ENCODE assay signal across 9 mouse cellular contexts in the genomic region with DNA sequence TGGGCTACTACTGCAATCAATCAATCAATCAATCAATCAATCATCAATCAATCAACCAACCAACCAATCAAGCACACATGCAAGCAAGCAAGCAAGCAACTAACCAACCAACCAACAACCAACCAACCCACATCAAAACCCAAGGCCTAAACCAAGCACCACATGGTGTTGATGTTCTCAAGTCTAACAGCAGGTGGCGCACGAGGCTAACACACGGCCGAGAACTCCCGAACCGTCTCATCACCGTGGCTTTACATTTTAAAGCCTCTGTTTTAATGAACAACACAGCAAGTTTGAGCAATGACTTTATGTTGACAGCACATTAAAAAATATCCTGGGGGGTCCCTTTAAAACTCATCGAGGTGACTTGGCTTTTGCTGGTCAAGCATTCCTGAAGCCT.
DNase-seq lines count a peak whose midpoint lies in the region; ATAC-seq lines count a peak whose summit lies in the region.
"Had no signal": no experiment of that assay in that cellular context is flagged by ENCODE, and none has a peak within 500 bp of the region (broad histone marks: within the 10 kb centered on the region; RNA-seq: fewer than 3 reads in every experiment).

No protein-coding gene starts in this region.

- WGBS in hindbrain, embryonic 14.5 days, result under 1% methylated on average over 8 of the region's 8 CpGs

- no peak overlapping the region for H3K4me3 ChIP-seq in hindbrain, embryonic 14.5 days (replicated peaks; ENCODE audit: low read length)
- peak overlapping the region; percentile 20 for H3K4me3 ChIP-seq in megakaryocyte, embryonic 14.5 days (replicated peaks)

- DNase-seq in NIH3T3 (ENCODE audit: low read depth), result peak; percentile 92
- peak; percentile 79 to 86 for DNase-seq in cerebellum, adult 18-20 months
- DNase-seq in forelimb bud, embryonic 11.5 days (ENCODE audit: low read depth, low spot score), result peak; percentile 85
- DNase-seq in hindbrain, embryonic 14.5 days (ENCODE audit: low spot score), result peak; percentile 93
- peak; percentile 76 to 85 for DNase-seq in layer of hippocampus, postnatal 14 days (ENCODE audit: low spot score in 2 of 2)
- peak; percentile 74 to 88 for DNase-seq in right cerebral cortex, postnatal 10 days (ENCODE audit: low spot score in 2 of 2)
- DNase-seq in urinary bladder, postnatal 10 days (ENCODE audit: low spot score), result peak; percentile 41

- no peak overlapping the region for H3K9ac ChIP-seq in hindbrain, embryonic 14.5 days

- H3K27me3 ChIP-seq in hindbrain, embryonic 14.5 days (ENCODE audit: control insufficient read depth, insufficient read depth, low read length), result no peaks in the 10 kb centered on the region
- peaks cover 7% of the 10 kb centered on the region for H3K27me3 ChIP-seq in megakaryocyte, embryonic 14.5 days (replicated peaks)

- H3K9me3 ChIP-seq in hindbrain, embryonic 14.5 days (ENCODE audit: control insufficient read depth, low read length), result no peaks in the 10 kb centered on the region
- H3K9me3 ChIP-seq in megakaryocyte, embryonic 14.5 days, result no peaks in the 10 kb centered on the region

- ATAC-seq in hindbrain, embryonic 14.5 days (ENCODE audit: low FRiP score), result peak; percentile 73; the same call in 1 of the 2 replicates

- H3K4me1 ChIP-seq in hindbrain, embryonic 14.5 days (replicated peaks; ENCODE audit: control insufficient read depth, insufficient read depth, low read length), result no peaks in the 10 kb centered on the region
- peaks cover 12% of the 10 kb centered on the region for H3K4me1 ChIP-seq in megakaryocyte, embryonic 14.5 days

- no peak overlapping the region for H3K27ac ChIP-seq in hindbrain, embryonic 14.5 days
- H3K27ac ChIP-seq: macrophage had no signal

- H3K4me2 ChIP-seq in hindbrain, embryonic 14.5 days (replicated peaks), result no peak overlapping the region

- H3K36me3 ChIP-seq in hindbrain, embryonic 14.5 days (replicated peaks; ENCODE audit: control insufficient read depth, insufficient read depth), result no peaks in the 10 kb centered on the region
- no peaks in the 10 kb centered on the region for H3K36me3 ChIP-seq in megakaryocyte, embryonic 14.5 days (replicated peaks; ENCODE audit: low read length)

Comparison
In these comparisons a context has a peak if more than half of its experiments do, and no peak if none do; other contexts are left out.
1. DNase-seq: peak in every context shown above with its lines; median percentile 93 in hindbrain, embryonic 14.5 days; 92 in NIH3T3; 85 in forelimb bud, embryonic 11.5 days; 82 in cerebellum, adult 18-20 months; 81 in right cerebral cortex, postnatal 10 days; 80 in layer of hippocampus, postnatal 14 days; 41 in urinary bladder, postnatal 10 days.